Mouse (Mus musculus): ENCODE measurements around the gene Zfp119a.
"Not testable (repeated sequence)": the region's sequence is repeated elsewhere in the genome, so short reads cannot be mapped to it uniquely, and the experiment has no call there.

Zfp119a gene

DNA sequence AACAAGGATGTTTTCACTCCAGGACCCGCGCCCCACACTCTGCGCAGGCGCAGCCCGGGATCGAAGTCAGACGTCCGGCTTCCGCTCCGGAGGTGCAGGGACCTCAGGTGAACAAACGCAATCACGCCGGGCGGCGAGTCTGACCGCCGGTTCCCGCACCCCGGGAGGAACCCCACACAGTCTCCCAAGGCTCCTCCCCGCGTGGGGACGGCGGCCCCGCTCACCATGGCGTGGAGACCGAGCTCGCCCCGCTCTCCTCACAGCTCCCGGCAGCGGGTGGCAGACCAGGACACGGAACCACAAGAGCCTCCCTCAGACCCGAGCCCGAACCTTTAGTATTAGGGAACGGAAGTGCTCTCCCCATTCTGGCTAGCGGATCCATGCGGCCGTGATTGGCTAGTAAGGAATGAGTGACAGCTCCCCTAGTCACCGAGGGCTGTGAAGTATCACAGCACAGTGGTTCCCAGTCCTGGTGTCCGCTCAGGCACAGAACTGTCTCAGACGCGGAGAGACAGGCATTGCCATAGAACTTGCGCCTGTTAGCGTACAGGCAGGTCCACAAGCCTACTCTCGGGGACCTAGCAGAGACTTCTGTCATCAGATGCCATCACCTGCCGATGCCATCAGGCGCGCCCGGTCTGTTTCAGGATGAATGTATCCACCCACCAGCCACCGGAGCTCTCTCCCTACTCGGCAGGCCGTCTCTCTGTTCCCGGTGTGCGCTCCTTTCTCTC, at the start of gene Zfp119a:
Gene Zfp119a (minus strand): TSS at position 295 of the 734 bp plus-strand sequence.
- peak; percentile 43 to 68 for DNase-seq (ENCODE audit: low spot score in 2 of 2)

DNA sequence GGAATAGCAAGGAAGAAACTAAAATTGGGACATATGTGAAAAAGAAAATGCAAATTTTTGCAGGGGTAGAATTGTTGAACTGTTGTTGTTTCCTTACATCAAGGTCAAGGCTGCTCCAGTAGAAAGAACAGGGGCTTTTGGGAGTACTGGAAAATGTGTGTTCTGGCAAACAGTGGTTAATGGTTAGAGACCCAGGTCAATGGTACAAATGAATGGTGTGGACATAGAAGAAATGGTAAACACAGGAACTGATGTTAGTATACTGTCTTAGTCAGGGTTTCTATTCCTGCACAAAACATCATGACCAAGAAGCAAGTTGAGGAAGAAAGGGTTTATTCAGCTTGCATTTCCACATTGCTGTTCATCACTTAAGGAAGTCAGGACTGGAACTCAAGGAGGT, 27.9 kb upstream of the Zfp119a start:
- no peak for DNase-seq (ENCODE audit: low spot score in 2 of 2)

DNA sequence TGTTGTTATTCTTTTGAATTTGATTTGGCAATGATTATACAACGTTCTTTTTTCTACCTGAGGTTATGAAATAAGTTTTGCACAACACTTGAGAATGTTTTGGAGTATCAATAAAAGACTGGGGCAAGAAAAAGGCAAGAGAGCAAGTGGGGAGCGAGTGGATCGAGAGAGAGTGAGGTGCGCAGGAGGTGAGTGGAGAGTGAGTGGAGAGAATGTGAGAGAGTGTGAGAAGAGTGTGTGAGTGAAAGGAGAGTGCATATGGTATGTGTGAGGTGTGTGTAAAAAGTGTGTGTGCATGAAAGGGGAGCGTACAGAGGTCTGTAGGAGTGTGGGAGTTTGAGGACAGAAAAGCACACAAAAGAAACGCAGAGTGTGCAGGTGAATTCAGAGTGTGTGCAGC, 25.4 kb upstream of the Zfp119a start:
- DNase-seq (ENCODE audit: low spot score in 2 of 2), result no peak

DNA sequence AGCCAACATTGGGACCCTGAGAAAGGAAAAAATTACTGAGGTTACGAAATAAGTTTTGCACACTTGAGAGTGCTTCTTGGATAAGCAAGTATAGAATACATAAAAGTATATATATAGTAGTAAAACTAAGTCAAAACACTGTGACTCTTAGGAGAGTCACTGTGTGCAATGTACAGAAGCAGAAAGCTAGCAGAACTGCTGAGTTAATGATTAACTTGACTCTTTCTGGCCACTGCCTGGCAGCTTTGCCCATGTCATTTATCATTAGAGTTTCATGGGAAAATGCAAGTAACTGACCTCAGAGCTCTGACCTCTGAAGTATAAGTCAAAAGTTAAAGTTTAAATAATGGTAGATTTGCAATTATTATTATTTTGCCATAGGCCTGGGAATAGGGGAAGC, 25.0 kb upstream of the Zfp119a start:
- no peak for DNase-seq (ENCODE audit: low spot score in 2 of 2)

DNA sequence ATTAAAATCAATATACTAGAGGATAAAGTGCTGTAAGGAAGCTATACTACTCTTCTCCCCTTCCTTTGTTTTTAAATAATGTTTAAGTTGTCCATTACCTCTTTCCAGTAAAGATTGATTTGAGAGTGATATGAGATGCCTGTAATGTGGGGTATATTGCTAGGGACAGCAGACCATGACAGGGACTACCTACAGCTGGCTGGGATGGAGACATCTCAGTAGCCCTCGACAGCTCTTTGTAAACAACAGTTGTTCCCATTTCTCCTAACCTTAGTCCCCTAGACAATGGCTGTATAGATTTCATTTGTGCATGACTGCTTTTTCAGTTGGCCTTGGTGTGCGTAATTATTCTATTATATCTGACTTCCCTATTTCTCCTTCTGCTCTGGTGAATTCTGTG, 24.4 kb upstream of the Zfp119a start:
- DNase-seq (ENCODE audit: low spot score in 2 of 2), result no peak

DNA sequence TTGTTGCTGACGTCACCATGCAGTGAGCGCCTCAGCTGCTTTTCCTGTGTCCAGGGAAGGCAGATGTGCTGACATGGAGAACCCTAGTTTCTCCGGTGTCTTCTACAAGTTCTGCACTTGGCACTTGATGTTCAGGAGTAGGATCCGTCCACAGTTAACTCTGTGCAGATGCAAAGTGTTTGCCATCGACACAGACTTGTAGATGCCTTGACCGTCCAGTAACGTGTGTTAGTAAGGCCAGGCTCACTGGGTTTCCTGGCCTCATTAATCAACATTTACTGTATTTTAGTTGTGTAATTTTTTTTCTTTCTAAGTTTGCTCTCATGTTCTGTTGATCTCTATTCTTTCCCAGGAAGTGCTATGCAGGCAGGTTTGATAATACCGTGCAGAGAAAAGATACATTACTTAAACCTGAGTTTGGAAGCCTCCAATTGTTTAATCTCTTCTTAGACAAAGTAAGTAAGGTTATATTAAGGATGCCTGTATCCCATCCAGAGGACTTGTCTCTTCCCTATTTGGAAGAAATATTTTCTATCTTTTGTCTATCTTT, 13.8 kb upstream of the Zfp119a start:
- DNase-seq (ENCODE audit: low spot score in 2 of 2), result peak in 1 of 2 experiments; percentile 6

DNA sequence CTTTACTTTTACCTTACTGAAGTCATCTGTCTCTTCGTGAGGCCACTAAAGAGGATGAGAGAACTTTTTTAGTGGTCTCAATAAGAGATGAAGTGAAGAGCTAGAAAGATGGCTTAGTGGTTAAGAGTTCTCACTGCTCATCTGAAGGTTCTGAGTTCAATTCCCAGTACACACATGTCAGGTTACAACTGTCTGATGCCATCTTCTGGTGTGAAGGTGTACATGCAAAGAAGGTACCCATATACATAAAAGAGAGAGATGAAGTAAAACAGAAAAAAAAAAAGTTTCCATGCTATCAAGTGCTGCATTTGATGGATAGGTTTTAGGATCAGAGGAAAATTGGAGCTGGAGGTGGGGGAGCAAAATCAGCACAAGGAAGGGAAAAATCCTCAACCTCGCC, 6.2 kb upstream of the Zfp119a start:
- no peak for DNase-seq (ENCODE audit: low spot score in 2 of 2)

DNA sequence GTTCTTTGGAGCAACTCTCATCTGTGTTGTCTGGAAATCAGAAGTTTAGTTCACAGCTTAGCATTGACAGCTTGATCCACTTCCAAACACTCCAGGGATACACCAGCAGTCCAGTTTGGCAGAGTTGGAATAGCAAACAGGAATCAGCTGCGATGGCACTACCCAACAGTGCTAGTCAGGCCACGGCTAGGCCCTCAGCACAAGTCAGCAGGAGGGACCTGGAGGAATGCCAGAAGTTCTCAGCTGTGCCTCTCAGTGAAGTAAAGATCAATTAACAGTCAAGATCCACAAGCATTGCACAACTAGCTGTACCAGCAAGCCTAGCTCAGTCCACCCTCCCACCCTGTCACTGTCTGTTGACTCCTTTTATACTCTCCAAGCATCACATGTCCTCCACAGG, 4.9 kb upstream of the Zfp119a start:
- DNase-seq (ENCODE audit: low spot score in 2 of 2), result peak in 1 of 2 experiments; percentile 15

DNA sequence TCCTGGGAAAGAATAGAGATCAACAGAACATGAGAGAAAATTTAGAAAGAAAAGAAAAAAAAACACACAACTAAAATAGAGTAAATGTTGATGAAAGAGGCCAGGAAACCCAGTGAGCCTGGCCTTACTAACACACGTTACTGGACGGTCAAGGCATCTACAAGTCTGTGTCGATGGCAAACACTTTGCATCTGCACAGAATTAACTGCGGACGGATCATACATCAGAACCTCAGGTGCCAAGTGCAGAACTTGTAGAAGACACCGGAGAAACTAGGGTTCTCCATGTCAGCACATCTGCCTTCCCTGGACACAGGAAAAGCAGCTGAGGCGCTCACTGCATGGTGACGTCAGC, 471 bp downstream of the Zfp119a start:
- DNase-seq (ENCODE audit: low spot score in 2 of 2), result not testable (repeated sequence)

DNA sequence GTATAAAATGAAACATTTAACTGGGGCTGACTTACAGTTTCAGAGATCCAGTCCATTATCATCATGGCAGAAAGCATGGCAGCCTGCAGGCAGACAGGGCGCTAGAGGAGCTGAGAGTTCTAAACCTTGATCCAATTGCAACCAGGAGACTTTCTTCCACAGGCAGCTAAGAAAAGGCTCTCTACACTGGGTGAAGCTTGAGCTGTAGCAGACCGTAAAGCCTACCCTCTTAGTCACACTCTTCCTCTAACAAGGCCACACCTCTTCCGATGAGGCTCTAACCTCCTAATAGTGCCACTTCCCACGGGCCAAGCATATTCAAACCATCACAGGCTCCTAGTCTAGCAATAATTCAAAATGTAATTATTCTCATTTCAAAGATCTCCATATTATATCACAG, 1.5 kb downstream of the Zfp119a start:
- no peak for DNase-seq (ENCODE audit: low spot score in 2 of 2)

DNA sequence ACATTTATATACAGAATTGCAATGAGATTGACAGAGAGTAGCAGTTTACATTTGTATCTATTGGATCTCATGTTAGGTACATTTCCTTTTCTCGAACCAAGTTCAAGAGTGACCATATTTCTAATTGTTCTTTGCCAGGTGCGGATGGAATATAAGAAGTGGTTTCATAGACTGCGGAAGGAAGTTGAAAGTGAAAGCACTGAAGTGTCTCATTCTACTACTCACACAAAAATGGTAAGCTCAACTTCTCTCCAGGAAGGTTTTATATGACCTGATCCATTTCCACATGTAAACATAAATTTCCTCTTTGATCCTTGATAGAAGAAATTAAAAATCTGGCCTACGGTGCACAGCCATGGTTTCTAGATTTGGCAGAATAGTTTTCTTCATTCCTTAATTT, 35.7 kb downstream of the Zfp119a start:
- DNase-seq (ENCODE audit: low spot score in 2 of 2), result no peak

DNA sequence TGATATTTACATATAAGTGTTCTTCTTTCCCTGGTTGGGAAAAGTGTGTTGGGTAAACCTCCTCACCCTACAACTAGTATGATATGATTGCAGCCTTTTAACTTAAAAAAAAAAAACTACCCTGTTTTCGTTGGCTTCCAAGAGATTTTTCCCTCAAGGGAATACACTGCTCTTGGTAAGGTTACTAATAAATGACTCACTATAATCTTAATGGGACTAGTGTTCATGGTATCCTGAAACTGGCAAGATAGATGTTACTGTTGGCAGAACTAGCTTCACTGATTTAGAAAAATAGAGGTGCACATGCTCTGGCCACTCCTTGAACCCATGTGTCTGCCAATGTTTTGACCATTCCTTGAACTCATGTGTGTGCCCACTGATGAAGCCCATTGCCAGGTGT, 57.2 kb downstream of the Zfp119a start:
- DNase-seq (ENCODE audit: low spot score in 2 of 2), result no peak

DNA sequence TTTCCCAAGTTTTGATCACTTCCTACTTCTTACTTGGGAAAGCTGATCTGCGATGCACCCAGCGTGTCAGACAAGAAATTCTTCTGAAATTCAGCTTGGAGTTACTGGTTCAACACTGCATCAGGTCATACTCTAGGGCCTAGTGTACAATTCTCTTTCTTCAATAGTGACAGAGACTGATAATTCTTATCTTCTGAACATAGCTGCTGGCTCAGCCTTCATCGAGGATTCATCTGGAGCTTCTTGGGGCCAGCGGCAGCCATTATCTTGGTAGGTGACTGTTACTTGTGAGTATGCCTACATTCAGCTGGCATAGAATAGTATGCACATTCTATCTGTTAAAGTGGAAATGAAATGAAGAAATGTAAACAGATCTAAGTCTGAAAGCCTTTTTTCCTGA, 61.9 kb downstream of the Zfp119a start:
- DNase-seq (ENCODE audit: low spot score in 2 of 2), result no peak
